Mouse (Mus musculus): ENCODE measurements at regions not wholly inside any gene's neighbourhood (a gene's known extent, or its start where the extent isn't known, plus 50 kb on each side); places are given as distances from the start of the nearest gene placed in this dataset.

DNA sequence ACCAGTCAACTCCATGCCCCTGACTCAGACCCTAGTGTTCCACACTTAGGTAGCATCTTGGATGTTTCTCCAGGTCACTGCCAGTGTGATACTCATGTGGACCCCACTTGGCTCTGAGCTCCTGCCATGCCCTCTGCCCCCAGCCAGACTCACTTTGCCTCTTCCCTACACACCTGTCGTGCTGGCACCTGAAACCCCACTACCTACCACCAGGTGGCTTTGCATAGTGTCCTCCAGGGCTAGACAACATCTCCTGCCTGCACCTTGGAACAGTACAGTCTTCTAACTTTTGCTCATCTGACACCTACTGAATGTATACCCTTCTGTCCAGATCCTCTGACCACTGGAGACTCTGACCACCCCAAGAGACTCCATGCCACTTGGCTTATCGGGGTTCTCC is 80.6 kb downstream of the Fam53a start:
- no peak for TF ChIP-seq POLR2A (IDR thresholded peaks at IDR 0.05; ENCODE audit: low read depth, low read length)
- peak; percentile 37 for TF ChIP-seq CTCF (conservative IDR thresholded peaks at IDR 0.05; ENCODE audit: insufficient read depth, insufficient read length, low read depth, low read length)
- no peak overlapping the region for H3K4me3 ChIP-seq (ENCODE audit: insufficient read depth, low read depth, low read length)
- WGBS: 66% methylated on average over 2 of the region's 2 CpGs
- H3K36me3 ChIP-seq (ENCODE audit: control insufficient read depth, insufficient read depth, low read length): no peaks in the 10 kb centered on the region
- H3K27me3 ChIP-seq (replicated peaks; ENCODE audit: control insufficient read depth, insufficient read depth, low read length): no peaks in the 10 kb centered on the region
- no peak overlapping the region for H3K27ac ChIP-seq (ENCODE audit: insufficient read depth, low read depth, low read length)
- DNase-seq: no peak
- no peaks in the 10 kb centered on the region for H3K4me1 ChIP-seq (ENCODE audit: control insufficient read depth, insufficient read depth, low read length)

- 0 out of 2 replicates have a peak, but pooled peaks cover 2% of the 10 kb centered on the region for H3K27me3 ChIP-seq (replicated peaks; ENCODE audit: control insufficient read depth, insufficient read depth, low read length)
- H3K4me1 ChIP-seq (ENCODE audit: control insufficient read depth, insufficient read depth, low read length): no peaks in the 10 kb centered on the region
- H3K36me3 ChIP-seq (ENCODE audit: control insufficient read depth, insufficient read depth, low read length): no peaks in the 10 kb centered on the region
- no peak overlapping the region for H3K4me3 ChIP-seq (ENCODE audit: insufficient read depth, low read depth, low read length)
- TF ChIP-seq CTCF (conservative IDR thresholded peaks at IDR 0.05; ENCODE audit: insufficient read depth, insufficient read length, low read depth, low read length): peak; percentile 74
- no peak for TF ChIP-seq POLR2A (IDR thresholded peaks at IDR 0.05; ENCODE audit: low read depth, low read length)
- H3K27ac ChIP-seq (ENCODE audit: insufficient read depth, low read depth, low read length): no peak overlapping the region
- peak; percentile 38 for DNase-seq
- 19% methylated on average over 5 of the region's 5 CpGs for WGBS
These were observed 86.1 kb downstream of the Fam53a start for GRCm38 (mm10) chr5:33543372-33543771.

DNA sequence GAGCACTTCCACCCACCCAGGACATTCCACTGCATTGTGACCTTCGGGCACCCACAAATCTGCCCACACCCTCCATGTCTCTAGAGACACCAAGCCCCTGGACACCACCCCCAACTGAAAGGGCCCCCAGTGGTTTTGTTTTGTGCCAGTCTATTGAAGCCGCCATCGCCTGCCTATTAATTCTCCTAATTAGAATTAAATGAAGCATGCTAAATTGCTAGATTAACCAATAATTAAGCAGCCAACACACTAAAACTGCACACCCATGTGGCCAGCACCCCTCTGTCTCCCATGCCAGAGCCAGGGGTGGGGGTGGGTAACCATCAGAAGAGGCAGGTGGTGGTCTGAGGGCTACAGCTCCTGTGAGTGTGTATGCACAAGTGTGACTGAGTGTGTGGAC is 86.8 kb downstream of the Fam53a start:
- H3K36me3 ChIP-seq (ENCODE audit: control insufficient read depth, insufficient read depth, low read length): no peaks in the 10 kb centered on the region
- no peak overlapping the region for H3K27ac ChIP-seq (ENCODE audit: insufficient read depth, low read depth, low read length)
- TF ChIP-seq CTCF (conservative IDR thresholded peaks at IDR 0.05; ENCODE audit: insufficient read depth, insufficient read length, low read depth, low read length) (no peak), POLR2A (IDR thresholded peaks at IDR 0.05; ENCODE audit: low read depth, low read length) (no peak)
- DNase-seq: no peak
- H3K27me3 ChIP-seq (replicated peaks; ENCODE audit: control insufficient read depth, insufficient read depth, low read length): 0 out of 2 replicates have a peak, but pooled peaks cover 2% of the 10 kb centered on the region
- 71% methylated on average over 3 of the region's 3 CpGs for WGBS
- no peak overlapping the region for H3K4me3 ChIP-seq (ENCODE audit: insufficient read depth, low read depth, low read length)
- no peaks in the 10 kb centered on the region for H3K4me1 ChIP-seq (ENCODE audit: control insufficient read depth, insufficient read depth, low read length)

GRCm38 (mm10) chr5:33542000-33542554 is 87.4 kb downstream of the Fam53a start:
- H3K36me3 ChIP-seq (ENCODE audit: control insufficient read depth, insufficient read depth, low read length): no peaks in the 10 kb centered on the region
- H3K4me1 ChIP-seq (ENCODE audit: control insufficient read depth, insufficient read depth, low read length): no peaks in the 10 kb centered on the region
- H3K4me3 ChIP-seq (ENCODE audit: insufficient read depth, low read depth, low read length): no peak overlapping the region
- 54% methylated on average over 11 of the region's 11 CpGs for WGBS
- no peak overlapping the region for H3K27ac ChIP-seq (ENCODE audit: insufficient read depth, low read depth, low read length)
- DNase-seq: peak; percentile 15
- H3K27me3 ChIP-seq (replicated peaks; ENCODE audit: control insufficient read depth, insufficient read depth, low read length): 0 out of 2 replicates have a peak, but pooled peaks cover 2% of the 10 kb centered on the region
- no peak for TF ChIP-seq POLR2A (IDR thresholded peaks at IDR 0.05; ENCODE audit: low read depth, low read length)
- peak; percentile 54 for TF ChIP-seq CTCF (conservative IDR thresholded peaks at IDR 0.05; ENCODE audit: insufficient read depth, insufficient read length, low read depth, low read length)

GRCm38 (mm10) chr5:33540259-33540658 is 89.2 kb downstream of the Fam53a start:
- TF ChIP-seq POLR2A (IDR thresholded peaks at IDR 0.05; ENCODE audit: low read depth, low read length): no peak
- TF ChIP-seq CTCF (conservative IDR thresholded peaks at IDR 0.05; ENCODE audit: insufficient read depth, insufficient read length, low read depth, low read length): no peak
- Histone ChIP-seq H3K27me3 (replicated peaks; ENCODE audit: control insufficient read depth, insufficient read depth, low read length) (0 out of 2 replicates have a peak, but pooled peaks cover 2% of the 10 kb centered on the region), H3K27ac (ENCODE audit: insufficient read depth, low read depth, low read length) (no peak overlapping the region), H3K36me3 (ENCODE audit: control insufficient read depth, insufficient read depth, low read length) (no peaks in the 10 kb centered on the region), H3K4me1 (ENCODE audit: control insufficient read depth, insufficient read depth, low read length) (no peaks in the 10 kb centered on the region), H3K4me3 (ENCODE audit: insufficient read depth, low read depth, low read length) (no peak overlapping the region)
- no peak for DNase-seq
- 41% methylated on average over 23 of the region's 23 CpGs for WGBS

DNA sequence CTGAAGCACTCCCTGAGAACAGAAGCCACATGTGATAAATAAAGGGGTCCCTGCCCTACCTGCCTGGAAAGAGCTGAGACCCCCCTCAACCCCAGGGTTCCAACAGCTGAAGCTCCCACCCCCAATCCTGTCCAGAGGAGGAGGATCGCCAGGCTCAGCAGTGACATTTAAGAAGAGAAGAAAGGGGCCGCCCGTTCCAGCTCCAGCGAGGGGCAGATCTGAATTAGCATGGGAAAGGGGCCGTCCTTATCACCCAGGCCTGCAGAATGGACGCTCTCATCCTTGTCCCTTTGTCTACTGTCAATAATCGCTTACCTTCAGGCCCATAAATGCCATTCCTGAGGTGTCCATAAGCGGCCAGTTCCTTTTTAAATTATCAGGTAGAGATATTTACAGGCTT is 92.0 kb downstream of the Fam53a start:
- Histone ChIP-seq H3K4me3 (ENCODE audit: insufficient read depth, low read depth, low read length) (no peak overlapping the region), H3K4me1 (ENCODE audit: control insufficient read depth, insufficient read depth, low read length) (no peaks in the 10 kb centered on the region), H3K27me3 (replicated peaks; ENCODE audit: control insufficient read depth, insufficient read depth, low read length) (0 out of 2 replicates have a peak, but pooled peaks cover 2% of the 10 kb centered on the region), H3K36me3 (ENCODE audit: control insufficient read depth, insufficient read depth, low read length) (no peaks in the 10 kb centered on the region), H3K27ac (ENCODE audit: insufficient read depth, low read depth, low read length) (no peak overlapping the region)
- WGBS: 42% methylated on average over 8 of the region's 8 CpGs
- DNase-seq: no peak
- no peak for TF ChIP-seq CTCF (conservative IDR thresholded peaks at IDR 0.05; ENCODE audit: insufficient read depth, insufficient read length, low read depth, low read length)

GRCm38 (mm10) chr5:33537017-33537416 is 92.4 kb downstream of the Fam53a start:
- H3K36me3 ChIP-seq (ENCODE audit: control insufficient read depth, insufficient read depth, low read length): no peaks in the 10 kb centered on the region
- WGBS: 65% methylated on average over 4 of the region's 4 CpGs
- DNase-seq: no peak
- H3K27me3 ChIP-seq (replicated peaks; ENCODE audit: control insufficient read depth, insufficient read depth, low read length): 0 out of 2 replicates have a peak, but pooled peaks cover 2% of the 10 kb centered on the region
- H3K27ac ChIP-seq (ENCODE audit: insufficient read depth, low read depth, low read length): no peak overlapping the region
- TF ChIP-seq CTCF (conservative IDR thresholded peaks at IDR 0.05; ENCODE audit: insufficient read depth, insufficient read length, low read depth, low read length) (no peak), POLR2A (IDR thresholded peaks at IDR 0.05; ENCODE audit: low read depth, low read length) (no peak)
- H3K4me1 ChIP-seq (ENCODE audit: control insufficient read depth, insufficient read depth, low read length): no peaks in the 10 kb centered on the region
- no peak overlapping the region for H3K4me3 ChIP-seq (ENCODE audit: insufficient read depth, low read depth, low read length)

Data from kidney, adult 2 months (tissue).